Mouse (Mus musculus) ES-Bruce4 (cell line): ENCODE measurements at regions not wholly inside any gene's neighbourhood (a gene's known extent, or its start where the extent isn't known, plus 50 kb on each side); places are given as distances from the start of the nearest gene placed in this dataset.

Source experiments
- CTCF ChIP-seq: IDR thresholded peaks from one replicate; pipeline ENCODE4 v1.8.1; 2011; ENCODE audit warnings: low read depth, low read length
- POLR2A ChIP-seq: IDR thresholded peaks from one replicate; pipeline ENCODE4 v1.8.1; 2011; ENCODE audit warnings: low read length; ENCODE audit not compliant: insufficient read depth

GRCm38 (mm10) chr5:97184512-97184911 is 73.1 kb upstream of the Paqr3 start:
- TF ChIP-seq CTCF (no peak), POLR2A (no peak)
